Mouse (Mus musculus) skeletal muscle tissue, adult 2 months (tissue): Measurements from ENCODE around the gene Pign.

Experiments used
- DNase-seq: peaks from one replicate; pipeline ENCODE4 v3.0.0-alpha.2; 2012; ENCODE audit warnings: low read depth, low spot score

Gene Pign

GRCm38 (mm10) chr1:105663171-105663961, at the start of gene Pign, which contains the start of gene Relch:
Pign (minus strand) TSS chr1:105663677.
Relch (plus strand) TSS chr1:105663861.
- peak; percentile 99 for DNase-seq

- DNase-seq, result no peak
Measured at GRCm38 (mm10) chr1:105712822-105713221, 49.3 kb upstream of the Pign start.

GRCm38 (mm10) chr1:105711227-105711626, 47.8 kb upstream of the Pign start:
- DNase-seq, result no peak

GRCm38 (mm10) chr1:105709415-105709814, 45.9 kb upstream of the Pign start:
- DNase-seq, result no peak

GRCm38 (mm10) chr1:105700984-105701530, 37.6 kb upstream of the Pign start:
- no peak for DNase-seq

GRCm38 (mm10) chr1:105695581-105695980, 32.1 kb upstream of the Pign start:
- peak; percentile 10 for DNase-seq

GRCm38 (mm10) chr1:105685501-105685900, 22.0 kb upstream of the Pign start:
- DNase-seq, result no peak

GRCm38 (mm10) chr1:105680587-105680986, 17.1 kb upstream of the Pign start:
- no peak for DNase-seq

GRCm38 (mm10) chr1:105674763-105675162, 11.3 kb upstream of the Pign start:
- DNase-seq, result no peak

GRCm38 (mm10) chr1:105669700-105670099, 6.2 kb upstream of the Pign start:
- no peak for DNase-seq

GRCm38 (mm10) chr1:105663962-105664812, 710 bp upstream of the Pign start:
- DNase-seq, result no peak

GRCm38 (mm10) chr1:105662820-105663170, 682 bp downstream of the Pign start:
- DNase-seq, result no peak

GRCm38 (mm10) chr1:105660015-105660414, 3.5 kb downstream of the Pign start:
- no peak for DNase-seq

- DNase-seq, result no peak
Measured at GRCm38 (mm10) chr1:105653981-105654380, 9.5 kb downstream of the Pign start.

GRCm38 (mm10) chr1:105650650-105651049, 12.8 kb downstream of the Pign start:
- DNase-seq, result no peak

- no peak for DNase-seq
Measured at GRCm38 (mm10) chr1:105644093-105644492, 19.4 kb downstream of the Pign start.

GRCm38 (mm10) chr1:105630481-105630880, 33.0 kb downstream of the Pign start:
- DNase-seq, result peak; percentile 6

- DNase-seq, result no peak
Measured at GRCm38 (mm10) chr1:105589673-105590072, 73.8 kb downstream of the Pign start.

GRCm38 (mm10) chr1:105588697-105589096, 74.8 kb downstream of the Pign start:
- no peak for DNase-seq

GRCm38 (mm10) chr1:105582800-105583199, 80.7 kb downstream of the Pign start:
- DNase-seq, result no peak

- no peak for DNase-seq
Measured at GRCm38 (mm10) chr1:105580909-105581308, 82.6 kb downstream of the Pign start.

- no peak for DNase-seq
Measured at GRCm38 (mm10) chr1:105566051-105566450, 97.4 kb downstream of the Pign start.
